Mouse (Mus musculus) MEL (cell line): Measurements from ENCODE around the gene Prkce. TPM values are rescaled to one million over a fixed set of nuclear protein-coding genes. Genes with fewer than 3 reads are reported as not detected.

Source experiments
- DNase-seq: peaks from one replicate; pipeline ENCODE4 v3.0.0; 2011; ENCODE audit warnings: low read depth, low spot score
- H3K27ac ChIP-seq: 2 replicates; pipeline ENCODE4 v1.5.1; 2012; ENCODE audit warnings: low read depth, mild to moderate bottlenecking, control low read depth, low read length, moderate library complexity; ENCODE audit not compliant: control insufficient read depth
- H3K27me3 ChIP-seq, 2 experiments: fragments of 150-350 bp in 1 of 2; sonication (generic) in 1 of 2; 2 replicates each; pipeline ENCODE4 v1.6.1; 2012; ENCODE audit warnings: low read length in 2 of 2, mild to moderate bottlenecking in 2 of 2, improper control_type of control experiment in 1 of 2, moderate library complexity in 1 of 2; ENCODE audit not compliant: insufficient read depth in 2 of 2, control insufficient read depth in 1 of 2
- H3K36me3 ChIP-seq, 2 experiments: 2 replicates each; pipeline ENCODE4 v1.6.1; 2012 to 2014; ENCODE audit warnings: low read length in 2 of 2, improper control_type of control experiment in 1 of 2, inconsistent platforms in 1 of 2, mild to moderate bottlenecking in 1 of 2; ENCODE audit not compliant: insufficient read depth in 2 of 2, control insufficient read depth in 1 of 2
- H3K4me1 ChIP-seq, 2 experiments: fragments of 150-350 bp in 1 of 2; sonication (generic) in 1 of 2; 2 replicates each; pipeline ENCODE4 v1.6.1; 2012; ENCODE audit warnings: low read length in 2 of 2, improper control_type of control experiment in 1 of 2, mild to moderate bottlenecking in 1 of 2; ENCODE audit not compliant: insufficient read depth in 2 of 2, control insufficient read depth in 1 of 2
- H3K4me3 ChIP-seq, 2 experiments: fragments of 150-350 bp in 1 of 2; sonication (generic) in 1 of 2; 2 replicates each; pipeline ENCODE4 v1.5.1; 2012; ENCODE audit warnings: low read depth in 2 of 2, low read length in 2 of 2, mild to moderate bottlenecking in 2 of 2, moderate library complexity in 2 of 2, control low read depth in 1 of 2, improper control_type of control experiment in 1 of 2; ENCODE audit not compliant: control insufficient read depth in 1 of 2, insufficient read depth in 1 of 2
- H3K79me2 ChIP-seq: 2 replicates; pipeline ENCODE4 v1.6.1; 2012; ENCODE audit warnings: mild to moderate bottlenecking, low read length, moderate library complexity; ENCODE audit not compliant: control insufficient read depth, poor library complexity, insufficient read depth
- H3K9ac ChIP-seq: 2 replicates; pipeline ENCODE4 v1.6.1; 2012; ENCODE audit warnings: low read depth, mild to moderate bottlenecking, control low read depth, low read length, moderate library complexity; ENCODE audit not compliant: control insufficient read depth, poor library complexity, severe bottlenecking
- H3K9me3 ChIP-seq: fragments of 150-350 bp; sonication (generic); replicated peaks from 2 replicates; pipeline ENCODE4 v1.6.1; 2012; ENCODE audit warnings: mild to moderate bottlenecking, low read length, improper control_type of control experiment, moderate library complexity; ENCODE audit not compliant: insufficient read depth
- BHLHE40 ChIP-seq: IDR thresholded peaks from 2 replicates; pipeline ENCODE4 v1.6.1; 2012; ENCODE audit warnings: low read depth, mild to moderate bottlenecking, inconsistent platforms, low read length, improper control_type of control experiment, borderline replicate concordance
- CHD2 ChIP-seq: IDR thresholded peaks from 2 replicates; pipeline ENCODE4 v1.6.1; 2011; ENCODE audit warnings: low read length, improper control_type of control experiment
- CTCF ChIP-seq, 3 experiments: IDR thresholded peaks in 2 of 3; conservative IDR thresholded peaks in 1 of 3; 2 replicates each; pipeline ENCODE4 v1.5.1; 2011 to 2012; ENCODE audit warnings: low read length in 3 of 3, low read depth in 2 of 3, mild to moderate bottlenecking in 2 of 3, improper control_type of control experiment in 1 of 3, inconsistent platforms in 1 of 3, mixed read lengths in 1 of 3, moderate library complexity in 1 of 3; ENCODE audit not compliant: control insufficient read depth in 1 of 3, insufficient read depth in 1 of 3, poor library complexity in 1 of 3, severe bottlenecking in 1 of 3
- ETS1 ChIP-seq: IDR thresholded peaks from 2 replicates; pipeline ENCODE4 v1.6.1; 2012; ENCODE audit warnings: low read depth, mild to moderate bottlenecking, inconsistent platforms, low read length, improper control_type of control experiment, moderate library complexity
- JUND ChIP-seq: IDR thresholded peaks from 2 replicates; pipeline ENCODE4 v1.6.1; 2011; ENCODE audit warnings: low read depth, mild to moderate bottlenecking, improper control_type of control experiment, low read length
- KAT2A ChIP-seq: conservative IDR thresholded peaks from 2 replicates; pipeline ENCODE4 v1.6.1; 2012; ENCODE audit warnings: low read depth, low read length, improper control_type of control experiment, inconsistent platforms
- MAFK ChIP-seq: IDR thresholded peaks from 2 replicates; pipeline ENCODE4 v1.6.1; 2011; ENCODE audit warnings: low read depth, mild to moderate bottlenecking, low read length, improper control_type of control experiment, borderline replicate concordance
- MAX ChIP-seq: IDR thresholded peaks from 2 replicates; pipeline ENCODE4 v1.6.1; 2011; ENCODE audit warnings: low read length, improper control_type of control experiment
- MAZ ChIP-seq: IDR thresholded peaks from 2 replicates; pipeline ENCODE4 v1.6.1; 2012; ENCODE audit warnings: low read depth, mild to moderate bottlenecking, inconsistent platforms, low read length, improper control_type of control experiment
- MXI1 ChIP-seq: IDR thresholded peaks from 2 replicates; pipeline ENCODE4 v1.6.1; 2011; ENCODE audit warnings: mild to moderate bottlenecking, low read depth, low read length, improper control_type of control experiment
- NELFE ChIP-seq: IDR thresholded peaks from 2 replicates; pipeline ENCODE4 v1.6.1; 2011; ENCODE audit warnings: low read depth, low read length, improper control_type of control experiment
- RCOR1 ChIP-seq: IDR thresholded peaks from 2 replicates; pipeline ENCODE4 v1.6.1; 2012; ENCODE audit warnings: low read depth, mild to moderate bottlenecking, inconsistent platforms, low read length, improper control_type of control experiment
- SMC3 ChIP-seq: IDR thresholded peaks from 2 replicates; pipeline ENCODE4 v1.6.1; 2011; ENCODE audit warnings: low read depth, low read length, improper control_type of control experiment
- TAL1 ChIP-seq: IDR thresholded peaks from 2 replicates; pipeline ENCODE4 v1.6.1; 2012; ENCODE audit warnings: mild to moderate bottlenecking, inconsistent platforms, low read length, moderate library complexity, mixed read lengths
- UBTF ChIP-seq: IDR thresholded peaks from 2 replicates; pipeline ENCODE4 v1.6.1; 2012; ENCODE audit warnings: low read depth, mild to moderate bottlenecking, inconsistent platforms, low read length, improper control_type of control experiment, moderate library complexity, borderline replicate concordance; ENCODE audit not compliant: insufficient read depth
- USF1 ChIP-seq: IDR thresholded peaks from 2 replicates; pipeline ENCODE4 v1.6.1; 2014; ENCODE audit warnings: low read depth, mild to moderate bottlenecking, inconsistent platforms, low read length, improper control_type of control experiment, moderate library complexity
- USF2 ChIP-seq, 2 experiments: IDR thresholded peaks; 2 replicates each; pipeline ENCODE4 v1.6.1; 2011 to 2012; ENCODE audit warnings: improper control_type of control experiment in 2 of 2, low read length in 2 of 2, borderline replicate concordance in 1 of 2, inconsistent platforms in 1 of 2, low read depth in 1 of 2, mild to moderate bottlenecking in 1 of 2; ENCODE audit not compliant: insufficient read depth in 1 of 2
- ZNF384 ChIP-seq: IDR thresholded peaks from 2 replicates; pipeline ENCODE4 v1.6.1; 2012; ENCODE audit warnings: low read depth, mild to moderate bottlenecking, inconsistent platforms, low read length, improper control_type of control experiment
- polyA plus RNA-seq, 2 experiments: library from polyadenylated mRNA; stranded (reverse) in 1 of 2; unstranded in 1 of 2; fragments of >175 nt in 1 of 2; fragments of >200 nt in 1 of 2; gene quantifications; 2 replicates each; pipeline versions ENCODE4 v1.2.1 to v1.2.4; 2012; ENCODE audit warnings: low replicate concordance in 2 of 2, low read depth in 1 of 2; ENCODE audit not compliant: insufficient read length in 2 of 2, insufficient read depth in 1 of 2, missing spikeins in 1 of 2
- total RNA-seq: library from RNA; depleted of rRNA; stranded (reverse); fragments of 300-350 nt; gene quantifications from 2 replicates; pipeline ENCODE4 v1.2.3, GENCODE M21; 2012

Prkce gene
- total and polyA plus RNA-seq, 3 experiments, result 3.0 to 5.3 TPM; not detected in 1

- no peaks in the 10 kb centered on the region for H3K9me3 ChIP-seq
- peak overlapping the region; percentile 61 to 99 for H3K4me3 ChIP-seq
- H3K79me2 ChIP-seq, result peaks cover 9% of the 10 kb centered on the region
- DNase-seq, result peak; percentile 40
- H3K27me3 ChIP-seq, result no peaks in the 10 kb centered on the region
- H3K4me1 ChIP-seq, result peaks cover 9 to 24% of the 10 kb centered on the region in 2 experiments
- TF ChIP-seq USF2 (IDR thresholded peaks at IDR 0.05; ENCODE audit: borderline replicate concordance in 1 of 2, insufficient read depth in 1 of 2, low read depth in 1 of 2, low read length in 2 of 2) (no peak), JUND (0 out of 2 replicates have a peak, but pooled peaks have one; percentile 64)
- H3K27ac ChIP-seq, result no peak overlapping the region
- peaks cover 0 to 19% of the 10 kb centered on the region in 2 experiments; a peak in 2 of 4 replicates for H3K36me3 ChIP-seq
- peak overlapping the region; percentile 80 for H3K9ac ChIP-seq
Measured at GRCm38 (mm10) chr17:86166051-86166566, 1.5 kb upstream of the Prkce start.

- Histone ChIP-seq H3K9ac (peak overlapping the region; percentile 80), H3K9me3 (no peaks in the 10 kb centered on the region), H3K27ac (peak overlapping the region; percentile 40), H3K4me3 (peak overlapping the region; percentile 61 to 99), H3K36me3 (peaks cover 0 to 20% of the 10 kb centered on the region in 2 experiments; a peak in 2 of 4 replicates), H3K27me3 (no peaks in the 10 kb centered on the region), H3K79me2 (peaks cover 9% of the 10 kb centered on the region), H3K4me1 (peaks cover 9 to 25% of the 10 kb centered on the region in 2 experiments)
- DNase-seq, result peak; percentile 76
- TF ChIP-seq CTCF (IDR thresholded peaks at IDR 0.05 in 2 of 3, conservative IDR thresholded peaks at IDR 0.05 in 1 of 3; ENCODE audit: control insufficient read depth in 1 of 3, insufficient read depth in 1 of 3, low read depth in 2 of 3, low read length in 3 of 3, poor library complexity in 1 of 3, severe bottlenecking in 1 of 3) (no peak), SMC3 (0 out of 2 replicates have a peak, but pooled peaks have one; percentile 5), MAZ (no peak), USF2 (IDR thresholded peaks at IDR 0.05; ENCODE audit: borderline replicate concordance in 1 of 2, insufficient read depth in 1 of 2, low read depth in 1 of 2, low read length in 2 of 2) (peak in 1 of 2 experiments; percentile 47; a peak in 1 of 4 replicates), USF1 (peak; percentile 89), MXI1 (peak; percentile 35; the same call in 1 of the 2 replicates), CHD2 (0 out of 2 replicates have a peak, but pooled peaks have one; percentile 43), BHLHE40 (peak; percentile 75), MAX (peak; percentile 15; the same call in 1 of the 2 replicates)
Measured at GRCm38 (mm10) chr17:86166567-86167319, 842 bp upstream of the Prkce start.

- peaks cover 9 to 25% of the 10 kb centered on the region in 2 experiments for H3K4me1 ChIP-seq
- H3K9ac ChIP-seq, result peak overlapping the region; percentile 80
- H3K4me3 ChIP-seq, result peak overlapping the region; percentile 61 to 83
- no peaks in the 10 kb centered on the region for H3K27me3 ChIP-seq
- H3K9me3 ChIP-seq, result no peaks in the 10 kb centered on the region
- H3K79me2 ChIP-seq, result peaks cover 9% of the 10 kb centered on the region
- no peak for TF ChIP-seq TAL1
- TF ChIP-seq UBTF, result peak; percentile 74; the same call in 1 of the 2 replicates
- TF ChIP-seq KAT2A, result no peak
- TF ChIP-seq ZNF384, result no peak
- TF ChIP-seq NELFE, result no peak
- no peak for TF ChIP-seq RCOR1
- TF ChIP-seq SMC3, result no peak
- 0 out of 2 replicates have a peak, but pooled peaks have one; percentile 5 for TF ChIP-seq ETS1
- peak; percentile 65; the same call in 1 of the 2 replicates for TF ChIP-seq MAX
- TF ChIP-seq MXI1, result peak; percentile 6; the same call in 1 of the 2 replicates
- TF ChIP-seq MAFK, result no peak
- no peak for TF ChIP-seq USF1
- DNase-seq, result peak; percentile 70
- peaks cover 0 to 20% of the 10 kb centered on the region in 2 experiments; a peak in 2 of 4 replicates for H3K36me3 ChIP-seq
- no peak overlapping the region for H3K27ac ChIP-seq
Measured at GRCm38 (mm10) chr17:86168231-86168981, 821 bp downstream of the Prkce start.
